Mouse (Mus musculus) urinary bladder, postnatal 25 days (tissue): Measurements from ENCODE around the gene Agpat1.

ENCODE experiments used
- DNase-seq: peaks from one replicate; pipeline ENCODE4 v3.0.0; 2022; ENCODE audit warnings: low spot score

Gene Agpat1

GRCm38 (mm10) chr17:34606186-34607039, 2.4 kb downstream of the Agpat1 start:
- no peak for DNase-seq

GRCm38 (mm10) chr17:34607997-34608396, 3.9 kb downstream of the Agpat1 start:
- no peak for DNase-seq

GRCm38 (mm10) chr17:34611050-34611449, 7.0 kb downstream of the Agpat1 start:
- DNase-seq, result no peak

- DNase-seq, result no peak
Measured at GRCm38 (mm10) chr17:34613054-34613645, 9.1 kb downstream of the Agpat1 start.

- no peak for DNase-seq
Measured at GRCm38 (mm10) chr17:34613830-34614229, 9.8 kb downstream of the Agpat1 start.

- DNase-seq, result no peak
Measured at GRCm38 (mm10) chr17:34615871-34616270, 11.8 kb downstream of the Agpat1 start, which contains the start of gene Egfl8. TSS of gene Egfl8 (minus strand) at chr17:34615971.

GRCm38 (mm10) chr17:34618999-34619398, 14.9 kb downstream of the Agpat1 start:
- DNase-seq, result peak; percentile 70

- DNase-seq, result no peak
Measured at GRCm38 (mm10) chr17:34621006-34621405, 16.9 kb downstream of the Agpat1 start.

- DNase-seq, result no peak
Measured at GRCm38 (mm10) chr17:34623161-34623560, 19.1 kb downstream of the Agpat1 start.

GRCm38 (mm10) chr17:34624981-34625380, 20.9 kb downstream of the Agpat1 start:
- DNase-seq, result no peak

- no peak for DNase-seq
Measured at GRCm38 (mm10) chr17:34626062-34626772, 22.2 kb downstream of the Agpat1 start.

GRCm38 (mm10) chr17:34626773-34627092, 22.7 kb downstream of the Agpat1 start:
- no peak for DNase-seq

- peak; percentile 66 for DNase-seq
Measured at GRCm38 (mm10) chr17:34627093-34627942, 23.3 kb downstream of the Agpat1 start.

GRCm38 (mm10) chr17:34627943-34628643, 24.0 kb downstream of the Agpat1 start, which contains the start of gene Ppt2:
TSS of gene Ppt2 (minus strand) at chr17:34628510.
- DNase-seq, result peak; percentile 43

GRCm38 (mm10) chr17:34628644-34628967, 24.5 kb downstream of the Agpat1 start:
- DNase-seq, result no peak

- no peak for DNase-seq
Measured at GRCm38 (mm10) chr17:34629221-34629751, 25.2 kb downstream of the Agpat1 start, which contains the start of gene Prrt1. TSS of gene Prrt1 (plus strand) at chr17:34629533.

- DNase-seq, result no peak
Measured at GRCm38 (mm10) chr17:34629796-34630603, 25.9 kb downstream of the Agpat1 start.

GRCm38 (mm10) chr17:34630761-34631301, 26.8 kb downstream of the Agpat1 start:
- no peak for DNase-seq

- no peak for DNase-seq
Measured at GRCm38 (mm10) chr17:34631647-34632046, 27.6 kb downstream of the Agpat1 start.

GRCm38 (mm10) chr17:34632261-34632691, 28.2 kb downstream of the Agpat1 start:
- peak; percentile 72 for DNase-seq
